ENCODE assay signal across 1 mouse cellular context in the genomic region with DNA sequence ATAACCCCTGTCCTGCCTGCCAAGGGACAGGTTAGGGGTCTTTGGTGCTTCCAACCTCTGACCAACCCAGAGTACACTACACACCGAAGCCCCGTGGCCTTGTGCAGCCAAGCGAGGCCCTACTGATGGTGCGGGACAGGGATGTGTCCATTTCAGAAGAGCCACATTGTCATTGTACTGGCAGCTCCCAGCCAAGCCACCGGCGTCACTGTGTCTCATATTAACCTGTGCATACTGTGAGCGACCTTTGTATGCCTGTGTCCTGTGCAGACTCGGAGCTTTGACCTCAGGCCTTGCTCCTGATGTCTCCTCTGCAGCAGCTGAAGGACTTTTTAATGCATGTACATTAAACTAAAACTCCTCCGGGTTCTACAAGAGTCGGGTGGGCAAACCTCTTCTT.
A peak's percentile ranks its signal among the peaks of the same experiment; 100 is the strongest.
TF ChIP-seq lines count a peak whose summit lies in the region.

No protein-coding gene starts in this region.

TF ChIP-seq in myocyte, 11 proteins besides CTCF, POLR2A, EP300 and RAD21:
- no peak for TF ChIP-seq CEBPB (IDR thresholded peaks at IDR 0.05; ENCODE audit: insufficient read depth, poor library complexity, severe bottlenecking)
- TF ChIP-seq POLR2AphosphoS2 (IDR thresholded peaks at IDR 0.05; ENCODE audit: insufficient read length, low read depth) = peak; percentile 96
